In the genomic region with DNA sequence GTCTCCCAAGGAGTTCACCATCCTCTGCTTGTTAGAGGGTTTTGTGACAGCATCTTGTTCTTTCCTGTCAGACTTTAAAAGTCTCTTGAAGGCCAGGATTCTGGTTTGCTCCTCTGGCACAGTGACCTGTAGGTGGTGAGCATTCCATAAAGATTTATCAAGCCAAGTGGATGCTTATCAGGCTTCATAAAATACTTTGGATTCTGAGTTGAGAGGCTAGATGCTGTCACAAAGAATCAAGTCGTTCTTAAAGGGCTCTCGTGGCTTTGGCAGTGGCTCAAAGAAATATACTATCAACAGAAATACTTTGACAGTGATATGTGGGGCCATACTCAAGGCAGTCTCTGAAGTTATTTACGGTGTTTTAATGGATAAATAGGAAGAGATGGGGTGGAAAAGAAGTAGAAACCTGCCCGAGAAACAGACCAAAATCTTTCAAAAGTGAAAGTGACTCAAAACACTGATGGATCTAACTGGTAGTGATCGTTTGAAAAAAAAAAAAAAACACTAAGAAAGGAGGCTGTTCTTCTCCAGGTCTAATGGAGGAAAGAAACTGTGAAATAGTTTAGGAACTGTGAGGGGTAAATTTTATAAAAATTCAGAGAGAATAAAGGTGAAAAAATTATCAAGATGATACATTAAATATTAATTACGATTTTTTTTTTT, we compare ENCODE assay signal across 17 mouse cellular contexts.
DNase-seq lines count a peak whose midpoint lies in the region; ATAC-seq lines count a peak whose summit lies in the region.
"Had no signal": no experiment of that assay in that cellular context is flagged by ENCODE, and none has a peak within 500 bp of the region (broad histone marks: within the 10 kb centered on the region; RNA-seq: fewer than 3 reads in every experiment).

No protein-coding gene starts in this region.

- no peaks in the 10 kb centered on the region for H3K9me3 ChIP-seq in heart, embryonic 16.5 days (replicated peaks; ENCODE audit: control insufficient read depth, low read length)
- no peaks in the 10 kb centered on the region for H3K9me3 ChIP-seq in liver, embryonic 11.5 days (ENCODE audit: control insufficient read depth, low read length)
- H3K9me3 ChIP-seq: embryonic facial prominence, embryonic 15.5 days; forebrain, embryonic 10.5 days; midbrain, embryonic 10.5 days had no signal

- ATAC-seq in heart, embryonic 16.5 days (replicated peaks; ENCODE audit: extremely low read depth, insufficient read depth, low FRiP score), result no peak
- ATAC-seq in liver, embryonic 11.5 days (replicated peaks; ENCODE audit: low FRiP score), result no peak
- ATAC-seq: Patski had no signal

- WGBS in heart, embryonic 16.5 days, result 30% methylated on average over 6 of the region's 6 CpGs
- WGBS in liver, embryonic 11.5 days, result 51% methylated on average over 6 of the region's 6 CpGs

- H3K27ac ChIP-seq in heart, embryonic 16.5 days (ENCODE audit: low read length), result no peak overlapping the region
- no peak overlapping the region for H3K27ac ChIP-seq in liver, embryonic 11.5 days (ENCODE audit: low read depth, low read length)
- H3K27ac ChIP-seq: embryonic facial prominence, embryonic 15.5 days; forebrain, embryonic 10.5 days; midbrain, embryonic 10.5 days had no signal

- H3K4me1 ChIP-seq in heart, embryonic 16.5 days (ENCODE audit: control insufficient read depth, insufficient read depth, low read length), result no peaks in the 10 kb centered on the region
- no peaks in the 10 kb centered on the region for H3K4me1 ChIP-seq in liver, embryonic 11.5 days (replicated peaks; ENCODE audit: control insufficient read depth, insufficient read depth, low read length)
- H3K4me1 ChIP-seq: embryonic facial prominence, embryonic 15.5 days; forebrain, embryonic 10.5 days; midbrain, embryonic 10.5 days had no signal

- H3K27me3 ChIP-seq in heart, embryonic 16.5 days (ENCODE audit: control insufficient read depth, insufficient read depth, low read length), result no peaks in the 10 kb centered on the region
- H3K27me3 ChIP-seq in liver, embryonic 11.5 days (replicated peaks; ENCODE audit: control insufficient read depth, insufficient read depth, low read length), result no peaks in the 10 kb centered on the region
- H3K27me3 ChIP-seq: embryonic facial prominence, embryonic 15.5 days had no signal

- peak; percentile 15 to 65 for DNase-seq in adrenal gland, adult (ENCODE audit: inconsistent age in 2 of 2, low spot score in 1 of 2)
- no peak for DNase-seq in adrenal gland, postnatal 25 days
- no peak for DNase-seq in heart, postnatal 25 days (ENCODE audit: low spot score)
- DNase-seq in lung, postnatal 10 days, result peak; percentile 36
- DNase-seq in retina, postnatal 7 days (ENCODE audit: low read depth, low spot score), result peak; percentile 11
- DNase-seq in liver, embryonic 11.5 days (ENCODE audit: low spot score), result no peak
- no peak for DNase-seq in B cell, adult 2 months
- DNase-seq: cerebellum, adult 8-10 months; heart, adult 18-20 months; kidney, adult 2 months; kidney, postnatal 36 days; thymus, postnatal 36 days had no signal

- intact Hi-C loops in heart, postnatal 25 days (cut with DNase I), result no loop called here

- no peak overlapping the region for H3K9ac ChIP-seq in heart, embryonic 16.5 days (ENCODE audit: low read length)
- H3K9ac ChIP-seq in liver, embryonic 11.5 days (ENCODE audit: low read depth, low read length), result no peak overlapping the region
- H3K9ac ChIP-seq: embryonic facial prominence, embryonic 15.5 days had no signal

- H3K4me2 ChIP-seq in heart, embryonic 16.5 days (ENCODE audit: low read depth, low read length), result peak overlapping the region; percentile 26
- no peak overlapping the region for H3K4me2 ChIP-seq in liver, embryonic 11.5 days
- H3K4me2 ChIP-seq: embryonic facial prominence, embryonic 15.5 days had no signal

- H3K36me3 ChIP-seq in heart, embryonic 16.5 days (ENCODE audit: control insufficient read depth, insufficient read depth), result no peaks in the 10 kb centered on the region
- H3K36me3 ChIP-seq in liver, embryonic 11.5 days (ENCODE audit: control insufficient read depth, insufficient read depth, low read length), result no peaks in the 10 kb centered on the region
- H3K36me3 ChIP-seq: embryonic facial prominence, embryonic 15.5 days; forebrain, embryonic 10.5 days; midbrain, embryonic 10.5 days had no signal

- H3K4me3 ChIP-seq in heart, embryonic 16.5 days (ENCODE audit: low read length), result no peak overlapping the region
- H3K4me3 ChIP-seq in liver, embryonic 11.5 days (ENCODE audit: low read depth, low read length), result no peak overlapping the region
- H3K4me3 ChIP-seq: embryonic facial prominence, embryonic 15.5 days; forebrain, embryonic 10.5 days; midbrain, embryonic 10.5 days had no signal

Comparison
In these comparisons a context has a peak if more than half of its experiments do, and no peak if none do; other contexts are left out.
1. DNase-seq: peak in adrenal gland, adult (2 of 2), lung, postnatal 10 days (single experiment) and retina, postnatal 7 days (single experiment); none in adrenal gland, postnatal 25 days (single experiment), heart, postnatal 25 days (single experiment), liver, embryonic 11.5 days (single experiment) and B cell, adult 2 months (0 of 2).